Mouse (Mus musculus) kidney, adult 2 months (tissue): ENCODE measurements around the gene Mob2. TPM values are rescaled to one million over a fixed set of nuclear protein-coding genes. Genes with fewer than 3 reads are reported as not detected.

Experiments
- DNase-seq: peaks from one replicate; pipeline ENCODE4 v3.0.0; 2021
- H3K27ac ChIP-seq: fragments of 200-500 bp; 2 replicates; pipeline ENCODE4 v1.5.1; 2012; ENCODE audit warnings: low read depth, low read length, control low read depth, inconsistent platforms; ENCODE audit not compliant: insufficient read depth
- H3K27me3 ChIP-seq: fragments of 200-500 bp; replicated peaks from 2 replicates; pipeline ENCODE4 v1.6.1; 2012; ENCODE audit warnings: mild to moderate bottlenecking, moderate library complexity, low read length, inconsistent platforms; ENCODE audit not compliant: control insufficient read depth, insufficient read depth
- H3K36me3 ChIP-seq: fragments of 200-500 bp; 2 replicates; pipeline ENCODE4 v1.6.1; 2012; ENCODE audit warnings: mild to moderate bottlenecking, moderate library complexity, low read length, inconsistent platforms; ENCODE audit not compliant: control insufficient read depth, insufficient read depth
- H3K4me1 ChIP-seq: fragments of 200-500 bp; 2 replicates; pipeline ENCODE4 v1.6.1; 2011; ENCODE audit warnings: low read length; ENCODE audit not compliant: control insufficient read depth, insufficient read depth
- H3K4me3 ChIP-seq: fragments of 200-500 bp; 2 replicates; pipeline ENCODE4 v1.5.1; 2011; ENCODE audit warnings: mild to moderate bottlenecking, low read depth, low read length, control low read depth; ENCODE audit not compliant: insufficient read depth
- CTCF ChIP-seq: fragments of 200-500 bp; conservative IDR thresholded peaks from 2 replicates; pipeline ENCODE4 v1.5.1; 2011; ENCODE audit warnings: low read depth, mild to moderate bottlenecking, control low read depth, low read length, moderate library complexity, mixed read lengths; ENCODE audit not compliant: insufficient read depth, insufficient read length
- POLR2A ChIP-seq: fragments of 200-500 bp; IDR thresholded peaks from one replicate; pipeline ENCODE4 v1.6.1; 2011; ENCODE audit warnings: low read depth, low read length, control low read depth
- WGBS: fragments of 180-500 bp; shearing (Covaris S2); methylation state at CpG from one replicate; pipeline ENCODE4 v1.1.7; 2018; 5-methylcytosine and 5-hydroxymethylcytosine counted together
- polyA plus RNA-seq: library from polyadenylated mRNA; depleted of rRNA; stranded (reverse); fragments of >200 nt; gene quantifications from 2 replicates; pipeline ENCODE4 v1.2.3, GENCODE M21; 2012

Gene Mob2
- polyA plus RNA-seq, 1 experiment, result 45.3 TPM

- TF ChIP-seq CTCF (no peak), POLR2A (no peak)
- H3K27ac ChIP-seq, result no peak overlapping the region
- no peak overlapping the region for H3K4me3 ChIP-seq
Measured at GRCm38 (mm10) chr7:142068429-142068828, 7.6 kb upstream of the Mob2 start.

GRCm38 (mm10) chr7:142060185-142060930 lies 507 bp downstream of the Mob2 start:
- under 1% methylated on average over 56 of the region's 66 CpGs for WGBS
- DNase-seq, result peak; percentile 18
- Histone ChIP-seq H3K4me3 (peak overlapping the region; percentile 86), H3K27me3 (no peaks in the 10 kb centered on the region), H3K4me1 (peaks cover 23% of the 10 kb centered on the region; the same call in 1 of the 2 replicates), H3K27ac (peak overlapping the region; percentile 40; the same call in 1 of the 2 replicates), H3K36me3 (no peaks in the 10 kb centered on the region)
- no peak for TF ChIP-seq CTCF
- no peak for TF ChIP-seq POLR2A

More at GRCm38 (mm10) chr7:142068429-142068828, 7.6 kb upstream of the Mob2 start:
- no peaks in the 10 kb centered on the region for H3K36me3 ChIP-seq
- whole genome bisulfite sequencing, result 56% methylated on average over 4 of the region's 4 CpGs
- no peaks in the 10 kb centered on the region for H3K4me1 ChIP-seq
- DNase-seq, result no peak
- H3K27me3 ChIP-seq, result no peaks in the 10 kb centered on the region

- Histone ChIP-seq H3K4me1 (peaks cover 23% of the 10 kb centered on the region; the same call in 1 of the 2 replicates), H3K4me3 (no peak overlapping the region), H3K36me3 (no peaks in the 10 kb centered on the region), H3K27ac (no peak overlapping the region), H3K27me3 (no peaks in the 10 kb centered on the region)
- 63% methylated on average over 2 of the region's 2 CpGs for WGBS
- no peak for TF ChIP-seq CTCF
- TF ChIP-seq POLR2A, result no peak
- no peak for DNase-seq
Measured at GRCm38 (mm10) chr7:142059024-142059423, 1.8 kb downstream of the Mob2 start.

- TF ChIP-seq CTCF (no peak), POLR2A (no peak)
- H3K4me3 ChIP-seq, result no peak overlapping the region
- H3K36me3 ChIP-seq, result no peaks in the 10 kb centered on the region
- no peaks in the 10 kb centered on the region for H3K27me3 ChIP-seq
- H3K4me1 ChIP-seq, result peaks cover 26% of the 10 kb centered on the region; the same call in 1 of the 2 replicates
- WGBS, result 85% methylated on average over 1 of the region's 1 CpGs
- no peak for DNase-seq
- peak overlapping the region; percentile 16; the same call in 1 of the 2 replicates for H3K27ac ChIP-seq
Measured at GRCm38 (mm10) chr7:142057121-142057520, 3.7 kb downstream of the Mob2 start.

- 58% methylated on average over 1 of the region's 1 CpGs for WGBS
- Histone ChIP-seq H3K4me1 (peaks cover 26% of the 10 kb centered on the region; the same call in 1 of the 2 replicates), H3K4me3 (no peak overlapping the region), H3K27ac (peak overlapping the region; percentile 16; the same call in 1 of the 2 replicates), H3K27me3 (no peaks in the 10 kb centered on the region), H3K36me3 (no peaks in the 10 kb centered on the region)
- TF ChIP-seq POLR2A, result no peak
- no peak for TF ChIP-seq CTCF
- peak; percentile 20 for DNase-seq
Measured at GRCm38 (mm10) chr7:142056601-142057061, 4.2 kb downstream of the Mob2 start.

- WGBS, result 97% methylated on average over 3 of the region's 3 CpGs
- peaks cover 23% of the 10 kb centered on the region; the same call in 1 of the 2 replicates for H3K4me1 ChIP-seq
- H3K4me3 ChIP-seq, result no peak overlapping the region
- H3K36me3 ChIP-seq, result no peaks in the 10 kb centered on the region
- no peak for DNase-seq
- no peak overlapping the region for H3K27ac ChIP-seq
- no peaks in the 10 kb centered on the region for H3K27me3 ChIP-seq
- TF ChIP-seq CTCF, result no peak
- TF ChIP-seq POLR2A, result no peak
Measured at GRCm38 (mm10) chr7:142055431-142055830, 5.4 kb downstream of the Mob2 start.

- Histone ChIP-seq H3K27me3 (no peaks in the 10 kb centered on the region), H3K4me3 (no peak overlapping the region), H3K4me1 (peaks cover 9% of the 10 kb centered on the region; the same call in 1 of the 2 replicates), H3K36me3 (no peaks in the 10 kb centered on the region), H3K27ac (no peak overlapping the region)
- TF ChIP-seq POLR2A, result no peak
- TF ChIP-seq CTCF, result no peak
- no peak for DNase-seq
Measured at GRCm38 (mm10) chr7:142050536-142050935, 10.3 kb downstream of the Mob2 start.
